Comparison of ENCODE assay signal across 10 mouse cellular contexts in genomic region chr10:70949254-70950104, GRCm38 (mm10).
DNase-seq lines count a peak whose midpoint lies in the region; ATAC-seq and TF ChIP-seq lines count a peak whose summit lies in the region.
"Had no signal": no experiment of that assay in that cellular context is flagged by ENCODE, and none has a peak within 500 bp of the region (broad histone marks: within the 10 kb centered on the region; RNA-seq: fewer than 3 reads in every experiment).

No protein-coding gene starts in this region.

- no peaks in the 10 kb centered on the region for H3K36me3 ChIP-seq in testis, adult 2 months (ENCODE audit: control insufficient read depth, insufficient read depth, low read length)
- H3K36me3 ChIP-seq in forebrain, embryonic 14.5 days (ENCODE audit: control insufficient read depth, insufficient read depth, low read length), result no peaks in the 10 kb centered on the region
- H3K36me3 ChIP-seq in midbrain, embryonic 10.5 days, result no peaks in the 10 kb centered on the region

- 0 out of 2 replicates have a peak, but pooled peaks have one; percentile 10 for TF ChIP-seq CTCF in testis, adult 2 months (IDR thresholded peaks at IDR 0.05; ENCODE audit: control insufficient read depth, insufficient read depth, insufficient replicate concordance, low read depth, low read length)

- peak overlapping the region; percentile 46 for H3K4me2 ChIP-seq in forebrain, embryonic 14.5 days (ENCODE audit: low read length)

- no peaks in the 10 kb centered on the region for H3K9me3 ChIP-seq in forebrain, embryonic 14.5 days (replicated peaks; ENCODE audit: control insufficient read depth, low read length)
- no peaks in the 10 kb centered on the region for H3K9me3 ChIP-seq in midbrain, embryonic 10.5 days (replicated peaks)

- H3K27ac ChIP-seq in testis, adult 2 months (ENCODE audit: control insufficient read depth, insufficient read depth, low read depth, low read length), result no peak overlapping the region
- peak overlapping the region; percentile 78; the same call in 1 of the 2 replicates for H3K27ac ChIP-seq in forebrain, embryonic 14.5 days (ENCODE audit: low read depth, low read length)
- H3K27ac ChIP-seq in midbrain, embryonic 10.5 days (replicated peaks), result peak overlapping the region; percentile 82

- peak; percentile 56; the same call in 1 of the 2 replicates for ATAC-seq in forebrain, embryonic 14.5 days
- ATAC-seq: Patski had no signal

- H3K4me3 ChIP-seq in testis, adult 2 months (ENCODE audit: control insufficient read depth, low read depth, low read length), result peak overlapping the region; percentile 23
- H3K4me3 ChIP-seq in forebrain, embryonic 14.5 days (ENCODE audit: low read depth, low read length), result peak overlapping the region; percentile 13; the same call in 1 of the 2 replicates
- peak overlapping the region; percentile 41 for H3K4me3 ChIP-seq in midbrain, embryonic 10.5 days

- WGBS in forebrain, embryonic 14.5 days, result 20% methylated on average over 23 of the region's 23 CpGs
- 18% methylated on average over 23 of the region's 23 CpGs for WGBS in midbrain, embryonic 10.5 days

- TF ChIP-seq POLR2A in testis, adult 2 months (IDR thresholded peaks at IDR 0.05; ENCODE audit: control insufficient read depth, low read depth, low read length), result no peak

- H3K9ac ChIP-seq in forebrain, embryonic 14.5 days (ENCODE audit: low read length), result peak overlapping the region; percentile 35; the same call in 1 of the 2 replicates

- no peaks in the 10 kb centered on the region for H3K27me3 ChIP-seq in testis, adult 2 months (ENCODE audit: control insufficient read depth, insufficient read depth, low read length)
- H3K27me3 ChIP-seq in forebrain, embryonic 14.5 days (replicated peaks; ENCODE audit: control insufficient read depth, insufficient read depth, low read length), result no peaks in the 10 kb centered on the region
- no peaks in the 10 kb centered on the region for H3K27me3 ChIP-seq in midbrain, embryonic 10.5 days (ENCODE audit: low read depth, poor library complexity, severe bottlenecking)
- H3K27me3 ChIP-seq: Patski had no signal

- H3K4me1 ChIP-seq in testis, adult 2 months (ENCODE audit: control insufficient read depth, insufficient read depth, low read length), result peaks cover 5% of the 10 kb centered on the region
- peaks cover 12% of the 10 kb centered on the region; the same call in 1 of the 2 replicates for H3K4me1 ChIP-seq in forebrain, embryonic 14.5 days (ENCODE audit: control insufficient read depth, insufficient read depth, low read length)
- peaks cover 36% of the 10 kb centered on the region for H3K4me1 ChIP-seq in midbrain, embryonic 10.5 days

- no peak for DNase-seq in testis, postnatal 14 days (ENCODE audit: low spot score)
- DNase-seq in forebrain, embryonic 14.5 days (ENCODE audit: low spot score), result peak; percentile 76
- peak; percentile 70 for DNase-seq in midbrain, embryonic 10.5 days (ENCODE audit: low spot score)
- no peak for DNase-seq in thymus, postnatal 36 days
- DNase-seq in cerebellum, adult 9-11 months, result no peak
- DNase-seq in lung, postnatal 14 days, result no peak
- DNase-seq: kidney, postnatal 14 days; lung, adult 18-20 months had no signal

Comparison
In these comparisons a context has a peak if more than half of its experiments do, and no peak if none do; other contexts are left out.
1. DNase-seq: peak in forebrain, embryonic 14.5 days (single experiment) and midbrain, embryonic 10.5 days (single experiment); none in testis, postnatal 14 days (single experiment), thymus, postnatal 36 days (0 of 2), cerebellum, adult 9-11 months (single experiment) and lung, postnatal 14 days (single experiment).
2. Peak in every context shown above with its lines, with median percentiles within 50 percentile points of each other: H3K4me3 ChIP-seq.